ENCODE assay signal across 29 mouse cellular contexts in the genomic region with DNA sequence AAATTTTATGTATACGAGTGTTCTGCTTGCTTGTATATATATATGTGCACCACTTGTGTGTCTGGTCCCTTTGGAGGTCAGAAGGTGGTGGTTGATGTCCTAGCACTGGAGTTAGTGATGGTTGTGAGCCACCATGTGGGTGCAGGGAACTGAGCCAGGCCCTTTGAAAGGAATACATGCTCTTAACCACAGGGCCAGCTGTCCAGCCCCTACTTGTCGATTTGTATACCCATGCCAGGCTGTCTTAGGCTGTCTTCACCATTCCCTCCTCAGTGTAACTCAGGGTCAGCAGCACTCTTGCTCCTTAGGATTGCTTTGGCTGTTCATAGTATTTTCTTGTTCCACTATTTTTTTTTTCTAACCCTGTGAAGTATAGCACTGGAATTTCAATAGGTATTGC. TPM values are rescaled to one million over a fixed set of nuclear protein-coding genes. Genes with fewer than 3 reads are reported as not detected.
"Had no signal": no experiment of that assay in that cellular context is flagged by ENCODE, and none has a peak within 500 bp of the region (broad histone marks: within the 10 kb centered on the region; RNA-seq: fewer than 3 reads in every experiment).

No protein-coding gene starts in this region.

- DNase-seq: left cerebral cortex, postnatal 4 days; liver; liver, embryonic 13.5 days; liver, postnatal 0 days; lung, adult 18-20 months; lung, adult 2 months; lung, embryonic 14.5 days; lung, postnatal 10 days; lung, postnatal 14 days; lung, postnatal 36 days; lung, postnatal 4 days; midbrain, embryonic 14.5 days had no signal

- H3K36me3 ChIP-seq: midbrain, embryonic 12.5 days; midbrain, embryonic 15.5 days; neural tube, embryonic 12.5 days had no signal

- H3K4me3 ChIP-seq: limb, embryonic 10.5 days; limb, embryonic 12.5 days; limb, embryonic 13.5 days; limb, embryonic 15.5 days; liver, embryonic 12.5 days; liver, embryonic 13.5 days; liver, embryonic 15.5 days; lung, embryonic 15.5 days; megakaryocyte, embryonic 14.5 days; midbrain, embryonic 10.5 days; midbrain, embryonic 12.5 days; midbrain, embryonic 13.5 days; midbrain, embryonic 15.5 days; neural tube, embryonic 12.5 days had no signal

- H3K4me2 ChIP-seq: limb, embryonic 12.5 days; limb, embryonic 13.5 days; limb, embryonic 15.5 days; liver, embryonic 11.5 days; liver, embryonic 12.5 days; liver, embryonic 13.5 days; liver, embryonic 15.5 days; lung, embryonic 14.5 days; lung, embryonic 15.5 days; midbrain, embryonic 11.5 days; midbrain, embryonic 12.5 days; midbrain, embryonic 13.5 days; midbrain, embryonic 15.5 days; neural tube, embryonic 12.5 days had no signal

- H3K27me3 ChIP-seq: limb, embryonic 12.5 days; limb, embryonic 13.5 days; limb, embryonic 15.5 days; liver, embryonic 12.5 days; liver, embryonic 13.5 days; liver, embryonic 15.5 days; lung, embryonic 15.5 days; megakaryocyte, embryonic 14.5 days; midbrain, embryonic 12.5 days; midbrain, embryonic 13.5 days; midbrain, embryonic 15.5 days; neural tube, embryonic 12.5 days had no signal

RNA-seq across cellular contexts. Expression of gene Gpnmb, which starts 41.5 kb away (rescaled TPM):
- total RNA-seq: megakaryocyte-erythroid progenitor cell, adult 5-6 weeks; monocyte, adult 5-6 weeks had no signal
